Mouse (Mus musculus) liver, embryonic 13.5 days (tissue): ENCODE measurements around the gene Cdh23. TPM values are rescaled to one million over a fixed set of nuclear protein-coding genes. Genes with fewer than 3 reads are reported as not detected.
A peak's percentile ranks its signal among the peaks of the same experiment; 100 is the strongest.

ENCODE experiments used
- ATAC-seq: fragments of 200-750 bp; cut with Nextera tagmentation; 2 replicates; pipeline ENCODE4 v1.8.0; 2017; ENCODE audit warnings: low read depth, mild to moderate bottlenecking, moderate number of reproducible peaks, moderate library complexity
- DNase-seq: peaks from one replicate; pipeline ENCODE4 v3.0.0; 2022
- H3K27ac ChIP-seq: fragments of 300-500 bp; sonication (generic); 2 replicates; pipeline ENCODE4 v1.5.1; 2015; ENCODE audit warnings: moderate library complexity, mild to moderate bottlenecking, inconsistent platforms
- H3K27me3 ChIP-seq: fragments of 300-500 bp; sonication (generic); 2 replicates; pipeline ENCODE4 v1.6.1; 2015; ENCODE audit warnings: mild to moderate bottlenecking, inconsistent platforms
- H3K36me3 ChIP-seq: fragments of 300-500 bp; sonication (generic); 2 replicates; pipeline ENCODE4 v1.6.1; 2015; ENCODE audit warnings: mild to moderate bottlenecking, inconsistent platforms
- H3K4me1 ChIP-seq: fragments of 300-500 bp; sonication (generic); replicated peaks from 2 replicates; pipeline ENCODE4 v1.6.1; 2015; ENCODE audit warnings: inconsistent platforms
- H3K4me2 ChIP-seq: fragments of 300-500 bp; sonication (generic); 2 replicates; pipeline ENCODE4 v1.6.1; 2015; ENCODE audit warnings: inconsistent platforms, mild to moderate bottlenecking, moderate library complexity
- H3K4me3 ChIP-seq: fragments of 300-500 bp; sonication (generic); replicated peaks from 2 replicates; pipeline ENCODE4 v1.5.1; 2015; ENCODE audit warnings: mild to moderate bottlenecking, inconsistent platforms
- H3K9ac ChIP-seq: fragments of 300-500 bp; sonication (generic); 2 replicates; pipeline ENCODE4 v1.6.1; 2015; ENCODE audit warnings: mild to moderate bottlenecking, inconsistent platforms
- H3K9me3 ChIP-seq: fragments of 300-500 bp; sonication (generic); replicated peaks from 2 replicates; pipeline ENCODE4 v1.6.1; 2016; ENCODE audit warnings: inconsistent platforms
- WGBS: fragments of 180-500 bp; shearing (Covaris S2); methylation state at CpG from one replicate; pipeline ENCODE4 v1.1.7; 2015; ENCODE audit not compliant: insufficient replicate concordance; 5-methylcytosine and 5-hydroxymethylcytosine counted together
- polyA plus RNA-seq: library from polyadenylated mRNA; unstranded; fragments of >200 nt; fragmentation: Nextera tagmentation; extraction: Ambion mirVana; gene quantifications from 2 replicates; pipeline ENCODE4 v1.2.1, GENCODE M21; 2015

Cdh23 gene
- polyA plus RNA-seq, 1 experiment from 2014 or later = 0.16 TPM

GRCm38 (mm10) chr10:60455193-60455592, 241.1 kb downstream of the Cdh23 start:
- Histone ChIP-seq H3K36me3 (no peaks in the 10 kb centered on the region), H3K4me2 (no peak overlapping the region), H3K4me3 (no peak overlapping the region), H3K4me1 (no peaks in the 10 kb centered on the region), H3K27ac (no peak overlapping the region), H3K9me3 (no peaks in the 10 kb centered on the region), H3K9ac (no peak overlapping the region), H3K27me3 (no peaks in the 10 kb centered on the region)
- no peak for DNase-seq
- 73% methylated on average over 8 of the region's 8 CpGs for WGBS
- ATAC-seq = no peak

- Histone ChIP-seq H3K36me3 (no peaks in the 10 kb centered on the region), H3K4me2 (no peak overlapping the region), H3K9ac (no peak overlapping the region), H3K4me3 (no peak overlapping the region), H3K27ac (no peak overlapping the region), H3K9me3 (no peaks in the 10 kb centered on the region), H3K4me1 (no peaks in the 10 kb centered on the region), H3K27me3 (no peaks in the 10 kb centered on the region)
- no peak for ATAC-seq
- 80% methylated on average over 12 of the region's 12 CpGs for WGBS
- DNase-seq = no peak
These were observed 249.1 kb downstream of the Cdh23 start for GRCm38 (mm10) chr10:60447186-60447585.

- ATAC-seq (no peak), DNase-seq (no peak)
- Histone ChIP-seq H3K9me3 (no peaks in the 10 kb centered on the region), H3K9ac (no peak overlapping the region), H3K27ac (no peak overlapping the region), H3K4me2 (no peak overlapping the region), H3K4me1 (no peaks in the 10 kb centered on the region), H3K36me3 (no peaks in the 10 kb centered on the region), H3K4me3 (no peak overlapping the region), H3K27me3 (no peaks in the 10 kb centered on the region)
- WGBS = 46% methylated on average over 8 of the region's 8 CpGs
These were observed 251.2 kb downstream of the Cdh23 start for GRCm38 (mm10) chr10:60445031-60445593.

- H3K27me3 ChIP-seq = no peaks in the 10 kb centered on the region
- DNase-seq = no peak
- WGBS = 2% methylated on average over 2 of the region's 2 CpGs
- H3K36me3 ChIP-seq = no peaks in the 10 kb centered on the region
- no peak overlapping the region for H3K4me3 ChIP-seq
- ATAC-seq = no peak
- no peak overlapping the region for H3K27ac ChIP-seq
- no peak overlapping the region for H3K4me2 ChIP-seq
- no peak overlapping the region for H3K9ac ChIP-seq
- H3K9me3 ChIP-seq = no peaks in the 10 kb centered on the region
- no peaks in the 10 kb centered on the region for H3K4me1 ChIP-seq
These were observed 253.2 kb downstream of the Cdh23 start for GRCm38 (mm10) chr10:60443078-60443477.

DNA sequence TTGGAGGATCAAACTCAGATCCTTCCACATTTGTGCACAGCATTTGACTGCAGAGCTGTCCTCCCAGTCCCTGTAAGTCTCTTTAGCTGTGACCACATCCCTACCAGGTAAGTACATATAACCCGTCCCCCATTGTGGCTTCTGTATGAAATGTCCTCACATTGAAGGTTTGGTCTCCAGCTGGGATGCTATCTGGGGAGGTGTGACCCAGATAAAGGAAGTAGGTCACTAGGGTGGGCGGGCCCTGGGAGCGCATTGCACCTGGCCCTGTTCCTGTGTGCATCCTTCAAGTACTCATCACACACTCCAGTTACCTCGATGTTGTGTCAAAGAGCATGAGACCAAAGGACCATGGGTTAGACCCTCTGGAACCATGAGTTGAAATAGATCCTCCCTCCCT, 254.0 kb downstream of the Cdh23 start:
- no peaks in the 10 kb centered on the region for H3K9me3 ChIP-seq
- no peak overlapping the region for H3K4me2 ChIP-seq
- DNase-seq (no peak), ATAC-seq (no peak)
- WGBS = 68% methylated on average over 4 of the region's 4 CpGs
- no peak overlapping the region for H3K27ac ChIP-seq
- no peak overlapping the region for H3K9ac ChIP-seq
- no peaks in the 10 kb centered on the region for H3K36me3 ChIP-seq
- H3K27me3 ChIP-seq = no peaks in the 10 kb centered on the region
- H3K4me1 ChIP-seq = no peaks in the 10 kb centered on the region
- no peak overlapping the region for H3K4me3 ChIP-seq

- Histone ChIP-seq H3K27me3 (no peaks in the 10 kb centered on the region), H3K9ac (no peak overlapping the region), H3K9me3 (no peaks in the 10 kb centered on the region), H3K27ac (no peak overlapping the region), H3K4me3 (no peak overlapping the region), H3K4me2 (no peak overlapping the region), H3K4me1 (no peaks in the 10 kb centered on the region), H3K36me3 (no peaks in the 10 kb centered on the region)
- no peak for ATAC-seq
- 25% methylated on average over 4 of the region's 4 CpGs for WGBS
- DNase-seq = no peak
These were observed 263.6 kb downstream of the Cdh23 start for GRCm38 (mm10) chr10:60432679-60433078.

- Histone ChIP-seq H3K27ac (no peak overlapping the region), H3K27me3 (no peaks in the 10 kb centered on the region), H3K4me1 (no peaks in the 10 kb centered on the region), H3K4me2 (no peak overlapping the region), H3K36me3 (no peaks in the 10 kb centered on the region), H3K9ac (no peak overlapping the region), H3K4me3 (no peak overlapping the region), H3K9me3 (no peaks in the 10 kb centered on the region)
- no peak for ATAC-seq
- DNase-seq = no peak
- WGBS = 45% methylated on average over 6 of the region's 6 CpGs
These were observed 265.7 kb downstream of the Cdh23 start for GRCm38 (mm10) chr10:60430591-60430990.

GRCm38 (mm10) chr10:60430001-60430400, 266.3 kb downstream of the Cdh23 start:
- H3K36me3 ChIP-seq = no peaks in the 10 kb centered on the region
- no peaks in the 10 kb centered on the region for H3K9me3 ChIP-seq
- ATAC-seq (no peak), DNase-seq (no peak)
- no peak overlapping the region for H3K4me3 ChIP-seq
- H3K4me1 ChIP-seq = no peaks in the 10 kb centered on the region
- 75% methylated on average over 10 of the region's 10 CpGs for WGBS
- H3K27me3 ChIP-seq = no peaks in the 10 kb centered on the region
- H3K9ac ChIP-seq = no peak overlapping the region
- H3K27ac ChIP-seq = no peak overlapping the region
- H3K4me2 ChIP-seq = no peak overlapping the region

DNA sequence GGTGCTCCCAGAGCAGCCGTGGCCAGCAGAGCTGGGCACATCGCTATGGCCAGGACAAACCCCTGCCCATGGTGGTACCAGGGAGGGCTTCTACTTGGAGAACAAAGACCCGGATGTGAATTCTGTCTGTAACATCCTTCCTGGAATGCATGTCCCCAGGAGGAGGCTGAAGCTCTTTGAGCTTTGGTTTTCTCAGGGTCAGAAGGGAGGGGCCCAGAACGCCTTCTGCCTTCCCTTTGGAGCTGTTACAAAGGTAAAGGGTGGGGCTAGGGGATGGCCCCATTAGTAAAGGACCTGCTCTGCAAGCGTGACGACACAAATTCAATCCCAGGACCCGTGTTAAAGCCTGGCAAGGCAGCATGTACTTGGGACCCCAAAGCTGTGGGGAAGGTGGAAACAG, 273.5 kb downstream of the Cdh23 start:
- Histone ChIP-seq H3K27ac (no peak overlapping the region), H3K9me3 (no peaks in the 10 kb centered on the region), H3K9ac (no peak overlapping the region), H3K4me3 (no peak overlapping the region), H3K4me2 (no peak overlapping the region), H3K4me1 (no peaks in the 10 kb centered on the region), H3K27me3 (no peaks in the 10 kb centered on the region), H3K36me3 (no peaks in the 10 kb centered on the region)
- 54% methylated on average over 7 of the region's 7 CpGs for WGBS
- ATAC-seq = no peak
- DNase-seq = no peak

GRCm38 (mm10) chr10:60419624-60420023, 276.7 kb downstream of the Cdh23 start:
- no peak for DNase-seq
- H3K9me3 ChIP-seq = no peaks in the 10 kb centered on the region
- no peak overlapping the region for H3K27ac ChIP-seq
- no peaks in the 10 kb centered on the region for H3K36me3 ChIP-seq
- no peak overlapping the region for H3K9ac ChIP-seq
- ATAC-seq = no peak
- 20% methylated on average over 4 of the region's 4 CpGs for WGBS
- H3K4me2 ChIP-seq = no peak overlapping the region
- H3K4me3 ChIP-seq = no peak overlapping the region
- no peaks in the 10 kb centered on the region for H3K4me1 ChIP-seq
- H3K27me3 ChIP-seq = no peaks in the 10 kb centered on the region

GRCm38 (mm10) chr10:60418137-60418536, 278.2 kb downstream of the Cdh23 start:
- peak; percentile 23 for DNase-seq
- Histone ChIP-seq H3K4me3 (no peak overlapping the region), H3K36me3 (no peaks in the 10 kb centered on the region), H3K9me3 (no peaks in the 10 kb centered on the region), H3K4me2 (no peak overlapping the region), H3K27ac (no peak overlapping the region), H3K4me1 (no peaks in the 10 kb centered on the region), H3K9ac (no peak overlapping the region), H3K27me3 (no peaks in the 10 kb centered on the region)
- WGBS = 17% methylated on average over 3 of the region's 3 CpGs
- ATAC-seq = no peak

- DNase-seq = no peak
- H3K4me3 ChIP-seq = no peak overlapping the region
- H3K4me2 ChIP-seq = no peak overlapping the region
- 60% methylated on average over 2 of the region's 2 CpGs for WGBS
- no peak overlapping the region for H3K9ac ChIP-seq
- H3K36me3 ChIP-seq = no peaks in the 10 kb centered on the region
- H3K9me3 ChIP-seq = no peaks in the 10 kb centered on the region
- no peaks in the 10 kb centered on the region for H3K27me3 ChIP-seq
- H3K4me1 ChIP-seq = no peaks in the 10 kb centered on the region
- ATAC-seq = no peak
- no peak overlapping the region for H3K27ac ChIP-seq
These were observed 279.2 kb downstream of the Cdh23 start for GRCm38 (mm10) chr10:60417041-60417440.
